Mouse (Mus musculus): Measurements from ENCODE around the gene Esr1. TPM values are rescaled to one million over a fixed set of nuclear protein-coding genes. Genes with fewer than 3 reads are reported as not detected.
"Not testable (repeated sequence)": the region's sequence is repeated elsewhere in the genome, so short reads cannot be mapped to it uniquely, and the experiment has no call there.

Gene Esr1
- polyA plus RNA-seq, 1 experiment from 2014 or later: 0.67 TPM

DNA sequence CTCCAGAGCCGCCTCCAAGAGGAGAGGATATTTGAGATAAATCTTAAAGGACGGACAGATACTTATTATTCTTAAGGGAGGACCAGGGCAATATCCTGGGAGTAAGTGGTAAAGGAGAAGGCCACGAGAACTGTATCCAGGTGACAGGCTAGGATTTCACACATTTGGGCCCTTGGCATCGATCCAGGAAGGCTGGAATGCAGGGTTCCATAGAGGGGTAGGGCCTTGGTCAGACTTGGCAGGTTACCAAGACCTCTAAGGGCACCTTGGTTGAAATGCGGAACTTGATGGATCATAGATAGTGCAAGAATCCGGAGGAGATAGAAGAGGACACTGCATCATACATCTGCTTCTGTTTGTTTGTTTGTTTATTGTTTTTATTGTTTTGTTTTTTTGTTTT is 24.3 kb downstream of the Esr1 start:
- H3K9me3 ChIP-seq (ENCODE audit: control insufficient read depth, low read length): no peaks in the 10 kb centered on the region
- DNase-seq (ENCODE audit: low spot score) (no peak), ATAC-seq (ENCODE audit: insufficient number of reproducible peaks, low FRiP score, low TSS enrichment, low read depth) (no peak)
- no peak overlapping the region for H3K9ac ChIP-seq (ENCODE audit: low read length)
- H3K27ac ChIP-seq (replicated peaks; ENCODE audit: low read depth, low read length): no peak overlapping the region
- no peaks in the 10 kb centered on the region for H3K27me3 ChIP-seq (ENCODE audit: control insufficient read depth, insufficient read depth, low read length)
- H3K4me3 ChIP-seq (ENCODE audit: low read depth, low read length): no peak overlapping the region
- H3K4me2 ChIP-seq (ENCODE audit: low read depth, severe bottlenecking): no peak overlapping the region
- 90% methylated on average over 6 of the region's 6 CpGs for WGBS
- H3K36me3 ChIP-seq (ENCODE audit: control insufficient read depth, insufficient read depth, low read length): no peaks in the 10 kb centered on the region
- no peaks in the 10 kb centered on the region for H3K4me1 ChIP-seq (ENCODE audit: control insufficient read depth, insufficient read depth, low read length)

DNA sequence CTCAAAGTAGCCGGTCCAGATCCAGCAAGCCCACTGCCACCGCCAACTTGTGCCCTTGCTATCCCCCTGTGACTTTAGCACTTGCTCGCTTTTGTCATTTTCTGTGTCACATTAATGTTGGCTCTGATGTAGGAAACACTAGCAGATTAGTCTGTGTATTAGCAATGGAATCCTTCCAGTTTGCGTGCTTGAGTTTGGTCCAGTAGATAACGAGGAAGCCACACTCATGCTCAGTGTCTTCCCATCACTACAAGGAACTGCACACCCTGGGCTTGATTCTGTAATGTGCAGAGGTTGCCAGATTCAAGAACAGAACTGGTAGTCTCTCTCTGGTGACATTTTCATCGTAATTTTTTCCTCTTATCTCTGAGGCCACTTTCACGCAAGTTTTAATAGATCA is 34.7 kb downstream of the Esr1 start:
- no peak overlapping the region for H3K4me2 ChIP-seq (ENCODE audit: low read depth, severe bottlenecking)
- no peak overlapping the region for H3K4me3 ChIP-seq (ENCODE audit: low read depth, low read length)
- H3K4me1 ChIP-seq (ENCODE audit: control insufficient read depth, insufficient read depth, low read length): no peaks in the 10 kb centered on the region
- no peak overlapping the region for H3K27ac ChIP-seq (replicated peaks; ENCODE audit: low read depth, low read length)
- no peak overlapping the region for H3K9ac ChIP-seq (ENCODE audit: low read length)
- no peak for ATAC-seq (ENCODE audit: insufficient number of reproducible peaks, low FRiP score, low TSS enrichment, low read depth)
- H3K27me3 ChIP-seq (ENCODE audit: control insufficient read depth, insufficient read depth, low read length): no peaks in the 10 kb centered on the region
- WGBS: 88% methylated on average over 7 of the region's 7 CpGs
- DNase-seq (ENCODE audit: low spot score): no peak
- no peaks in the 10 kb centered on the region for H3K9me3 ChIP-seq (ENCODE audit: control insufficient read depth, low read length)
- no peaks in the 10 kb centered on the region for H3K36me3 ChIP-seq (ENCODE audit: control insufficient read depth, insufficient read depth, low read length)

GRCm38 (mm10) chr10:4646851-4647250 is 35.5 kb downstream of the Esr1 start:
- Histone ChIP-seq H3K9ac (ENCODE audit: low read length) (no peak overlapping the region), H3K4me3 (ENCODE audit: low read depth, low read length) (no peak overlapping the region), H3K4me1 (ENCODE audit: control insufficient read depth, insufficient read depth, low read length) (no peaks in the 10 kb centered on the region), H3K9me3 (ENCODE audit: control insufficient read depth, low read length) (no peaks in the 10 kb centered on the region), H3K4me2 (ENCODE audit: low read depth, severe bottlenecking) (no peak overlapping the region), H3K27ac (replicated peaks; ENCODE audit: low read depth, low read length) (no peak overlapping the region), H3K27me3 (ENCODE audit: control insufficient read depth, insufficient read depth, low read length) (no peaks in the 10 kb centered on the region), H3K36me3 (ENCODE audit: control insufficient read depth, insufficient read depth, low read length) (no peaks in the 10 kb centered on the region)
- DNase-seq (ENCODE audit: low spot score): no peak
- WGBS: 93% methylated on average over 9 of the region's 9 CpGs
- ATAC-seq (ENCODE audit: insufficient number of reproducible peaks, low FRiP score, low TSS enrichment, low read depth): no peak

- Histone ChIP-seq H3K9me3 (ENCODE audit: control insufficient read depth, low read length) (no peaks in the 10 kb centered on the region), H3K9ac (ENCODE audit: low read length) (no peak overlapping the region), H3K4me1 (ENCODE audit: control insufficient read depth, insufficient read depth, low read length) (no peaks in the 10 kb centered on the region), H3K36me3 (ENCODE audit: control insufficient read depth, insufficient read depth, low read length) (no peaks in the 10 kb centered on the region), H3K27me3 (ENCODE audit: control insufficient read depth, insufficient read depth, low read length) (no peaks in the 10 kb centered on the region), H3K4me3 (ENCODE audit: low read depth, low read length) (no peak overlapping the region), H3K27ac (replicated peaks; ENCODE audit: low read depth, low read length) (no peak overlapping the region), H3K4me2 (ENCODE audit: low read depth, severe bottlenecking) (no peak overlapping the region)
- WGBS: 88% methylated on average over 5 of the region's 5 CpGs
- ATAC-seq (ENCODE audit: insufficient number of reproducible peaks, low FRiP score, low TSS enrichment, low read depth) (no peak), DNase-seq (ENCODE audit: low spot score) (no peak)
Measured at GRCm38 (mm10) chr10:4665380-4665779, 54.0 kb downstream of the Esr1 start.

DNA sequence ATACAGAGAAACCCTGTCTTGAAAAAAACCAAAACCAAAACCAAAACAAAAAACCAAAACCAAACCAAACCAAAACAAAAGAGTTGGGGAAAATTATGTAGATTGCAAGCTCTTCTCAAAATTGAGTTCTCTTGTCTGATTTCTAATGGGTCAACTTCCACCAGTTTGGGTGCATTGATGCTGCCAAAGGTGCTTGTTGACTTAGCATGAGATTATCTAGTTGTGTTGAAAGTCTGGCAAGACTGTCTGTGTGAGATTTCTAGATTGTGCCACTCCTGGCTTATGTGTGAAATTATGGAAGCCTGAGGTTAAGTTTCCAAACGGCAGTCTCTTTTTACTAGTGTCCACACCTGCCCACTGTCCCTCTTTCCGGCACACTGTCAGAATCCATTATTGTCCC is 55.6 kb downstream of the Esr1 start:
- Histone ChIP-seq H3K36me3 (ENCODE audit: control insufficient read depth, insufficient read depth, low read length) (no peaks in the 10 kb centered on the region), H3K4me1 (ENCODE audit: control insufficient read depth, insufficient read depth, low read length) (no peaks in the 10 kb centered on the region), H3K27me3 (ENCODE audit: control insufficient read depth, insufficient read depth, low read length) (no peaks in the 10 kb centered on the region), H3K4me2 (ENCODE audit: low read depth, severe bottlenecking) (no peak overlapping the region), H3K4me3 (ENCODE audit: low read depth, low read length) (no peak overlapping the region), H3K9me3 (ENCODE audit: control insufficient read depth, low read length) (no peaks in the 10 kb centered on the region), H3K27ac (replicated peaks; ENCODE audit: low read depth, low read length) (no peak overlapping the region), H3K9ac (ENCODE audit: low read length) (no peak overlapping the region)
- ATAC-seq (ENCODE audit: insufficient number of reproducible peaks, low FRiP score, low TSS enrichment, low read depth) (no peak), DNase-seq (ENCODE audit: low spot score) (no peak)
- 93% methylated on average over 2 of the region's 2 CpGs for WGBS

GRCm38 (mm10) chr10:4670053-4670452 is 58.7 kb downstream of the Esr1 start:
- no peaks in the 10 kb centered on the region for H3K36me3 ChIP-seq (ENCODE audit: control insufficient read depth, insufficient read depth, low read length)
- H3K4me3 ChIP-seq (ENCODE audit: low read depth, low read length): no peak overlapping the region
- no peaks in the 10 kb centered on the region for H3K27me3 ChIP-seq (ENCODE audit: control insufficient read depth, insufficient read depth, low read length)
- no peaks in the 10 kb centered on the region for H3K4me1 ChIP-seq (ENCODE audit: control insufficient read depth, insufficient read depth, low read length)
- 82% methylated on average over 2 of the region's 2 CpGs for WGBS
- H3K9me3 ChIP-seq (ENCODE audit: control insufficient read depth, low read length): no peaks in the 10 kb centered on the region
- H3K9ac ChIP-seq (ENCODE audit: low read length): no peak overlapping the region
- no peak for DNase-seq (ENCODE audit: low spot score)
- H3K4me2 ChIP-seq (ENCODE audit: low read depth, severe bottlenecking): no peak overlapping the region
- no peak for ATAC-seq (ENCODE audit: insufficient number of reproducible peaks, low FRiP score, low TSS enrichment, low read depth)
- no peak overlapping the region for H3K27ac ChIP-seq (replicated peaks; ENCODE audit: low read depth, low read length)

DNA sequence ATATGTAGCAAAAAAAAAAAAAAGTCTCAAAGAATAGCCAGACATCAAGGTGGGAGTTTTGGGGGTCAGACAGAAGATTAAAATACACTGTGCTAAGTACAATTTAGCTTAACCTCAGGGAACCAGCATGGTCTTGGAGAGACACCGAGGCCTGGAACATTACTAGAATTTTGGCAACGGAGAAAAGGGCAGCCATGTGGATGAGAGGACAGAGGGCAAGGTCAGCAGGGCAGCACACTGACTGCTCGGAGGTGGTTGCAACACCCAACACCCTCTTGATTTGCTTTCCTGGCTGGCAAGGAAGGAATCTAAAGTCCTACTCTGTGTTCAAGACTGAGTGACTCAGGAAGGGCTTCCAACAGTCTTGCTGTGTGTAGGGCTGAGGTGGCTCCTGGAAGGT is 60.5 kb downstream of the Esr1 start:
- ATAC-seq (ENCODE audit: insufficient number of reproducible peaks, low FRiP score, low TSS enrichment, low read depth): no peak
- H3K9ac ChIP-seq (ENCODE audit: low read length): no peak overlapping the region
- H3K4me3 ChIP-seq (ENCODE audit: low read depth, low read length): no peak overlapping the region
- WGBS: 78% methylated on average over 3 of the region's 3 CpGs
- no peak for DNase-seq (ENCODE audit: low spot score)
- H3K36me3 ChIP-seq (ENCODE audit: control insufficient read depth, insufficient read depth, low read length): no peaks in the 10 kb centered on the region
- H3K4me2 ChIP-seq (ENCODE audit: low read depth, severe bottlenecking): no peak overlapping the region
- H3K27ac ChIP-seq (replicated peaks; ENCODE audit: low read depth, low read length): no peak overlapping the region
- no peaks in the 10 kb centered on the region for H3K9me3 ChIP-seq (ENCODE audit: control insufficient read depth, low read length)
- no peaks in the 10 kb centered on the region for H3K4me1 ChIP-seq (ENCODE audit: control insufficient read depth, insufficient read depth, low read length)
- H3K27me3 ChIP-seq (ENCODE audit: control insufficient read depth, insufficient read depth, low read length): no peaks in the 10 kb centered on the region

DNA sequence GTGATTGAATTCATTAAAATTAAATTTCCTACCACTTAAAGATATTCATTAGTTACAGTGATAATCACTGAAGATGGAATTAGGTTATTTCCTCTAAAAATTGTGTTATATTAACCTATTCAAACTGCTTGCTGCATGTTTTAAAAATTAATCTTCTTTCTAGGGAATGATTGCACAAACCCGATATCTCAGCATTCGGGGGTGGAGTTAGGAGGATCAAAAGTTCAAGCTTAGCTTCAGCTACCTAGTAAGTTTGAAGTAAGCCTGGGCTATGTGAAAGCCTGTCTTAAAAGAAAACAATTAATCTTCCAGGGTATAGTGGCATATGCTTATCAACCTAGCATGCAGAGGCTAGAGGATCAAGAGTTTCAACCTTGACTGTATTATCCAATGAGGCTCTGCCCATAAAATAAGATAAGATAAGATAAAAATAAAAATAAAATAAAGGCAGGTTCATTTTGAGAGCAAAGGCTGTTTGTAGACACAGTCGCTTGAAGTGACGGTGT is 62.0 kb downstream of the Esr1 start:
- H3K4me2 ChIP-seq (ENCODE audit: low read depth, severe bottlenecking): no peak overlapping the region
- H3K27ac ChIP-seq (replicated peaks; ENCODE audit: low read depth, low read length): no peak overlapping the region
- no peaks in the 10 kb centered on the region for H3K9me3 ChIP-seq (ENCODE audit: control insufficient read depth, low read length)
- no peak overlapping the region for H3K4me3 ChIP-seq (ENCODE audit: low read depth, low read length)
- H3K36me3 ChIP-seq (ENCODE audit: control insufficient read depth, insufficient read depth, low read length): no peaks in the 10 kb centered on the region
- no peaks in the 10 kb centered on the region for H3K4me1 ChIP-seq (ENCODE audit: control insufficient read depth, insufficient read depth, low read length)
- DNase-seq (ENCODE audit: low spot score) (no peak), ATAC-seq (ENCODE audit: insufficient number of reproducible peaks, low FRiP score, low TSS enrichment, low read depth) (no peak)
- WGBS: 90% methylated on average over 4 of the region's 4 CpGs
- H3K9ac ChIP-seq (ENCODE audit: low read length): no peak overlapping the region
- H3K27me3 ChIP-seq (ENCODE audit: control insufficient read depth, insufficient read depth, low read length): no peaks in the 10 kb centered on the region

GRCm38 (mm10) chr10:4674983-4675592 is 63.7 kb downstream of the Esr1 start:
- not testable (repeated sequence) for DNase-seq (ENCODE audit: low spot score); H3K36me3 ChIP-seq (ENCODE audit: control insufficient read depth, insufficient read depth, low read length); H3K9me3 ChIP-seq (ENCODE audit: control insufficient read depth, low read length); H3K4me2 ChIP-seq (ENCODE audit: low read depth, severe bottlenecking); H3K9ac ChIP-seq (ENCODE audit: low read length); H3K4me3 ChIP-seq (ENCODE audit: low read depth, low read length); ATAC-seq (ENCODE audit: insufficient number of reproducible peaks, low FRiP score, low TSS enrichment, low read depth); H3K27me3 ChIP-seq (ENCODE audit: control insufficient read depth, insufficient read depth, low read length); H3K4me1 ChIP-seq (ENCODE audit: control insufficient read depth, insufficient read depth, low read length); H3K27ac ChIP-seq (replicated peaks; ENCODE audit: low read depth, low read length)
- WGBS: 27% methylated on average over 14 of the region's 14 CpGs

All from limb, embryonic 11.5 days (tissue).